12 mouse cellular contexts compared by ENCODE assay signal in genomic region chr16:46581115-46581514, GRCm38 (mm10).
A peak's percentile ranks its signal among the peaks of the same experiment; 100 is the strongest.
DNase-seq lines count a peak whose midpoint lies in the region; ATAC-seq lines count a peak whose summit lies in the region.
"Had no signal": no experiment of that assay in that cellular context is flagged by ENCODE, and none has a peak within 500 bp of the region (broad histone marks: within the 10 kb centered on the region; RNA-seq: fewer than 3 reads in every experiment).

No protein-coding gene starts in this region.

- peaks cover 10% of the 10 kb centered on the region for H3K4me1 ChIP-seq in heart, embryonic 13.5 days
- H3K4me1 ChIP-seq in stomach, embryonic 16.5 days (ENCODE audit: control insufficient read depth, insufficient read depth, low read length) = 0 out of 2 replicates have a peak, but pooled peaks cover 3% of the 10 kb centered on the region
- H3K4me1 ChIP-seq: limb, embryonic 13.5 days had no signal

- H3K27me3 ChIP-seq in heart, embryonic 13.5 days (replicated peaks) = no peaks in the 10 kb centered on the region
- no peaks in the 10 kb centered on the region for H3K27me3 ChIP-seq in stomach, embryonic 16.5 days (ENCODE audit: control insufficient read depth, insufficient read depth, low read length)
- H3K27me3 ChIP-seq: limb, embryonic 13.5 days had no signal

- H3K4me2 ChIP-seq in heart, embryonic 13.5 days = peak overlapping the region; percentile 35
- no peak overlapping the region for H3K4me2 ChIP-seq in stomach, embryonic 16.5 days (ENCODE audit: low read depth, low read length)
- H3K4me2 ChIP-seq: limb, embryonic 13.5 days; lung, embryonic 14.5 days had no signal

- no peak overlapping the region for H3K27ac ChIP-seq in heart, embryonic 13.5 days (replicated peaks)
- no peak overlapping the region for H3K27ac ChIP-seq in stomach, embryonic 16.5 days (ENCODE audit: low read length)
- H3K27ac ChIP-seq: limb, embryonic 13.5 days had no signal

- DNase-seq in heart, adult 9 months (ENCODE audit: low spot score in 2 of 2) = peak; percentile 8 to 15
- no peak for DNase-seq in heart, postnatal 25 days (ENCODE audit: low spot score)
- DNase-seq in left cerebral cortex, adult 9 months (ENCODE audit: low spot score in 2 of 2) = peak; percentile 44 to 63
- DNase-seq in kidney, postnatal 14 days = no peak
- no peak for DNase-seq in thymus, postnatal 14 days
- DNase-seq: lung, embryonic 14.5 days had no signal

- intact Hi-C loops in heart, postnatal 25 days (cut with DNase I) = no loop called here

- H3K9ac ChIP-seq in heart, embryonic 13.5 days = no peak overlapping the region
- no peak overlapping the region for H3K9ac ChIP-seq in stomach, embryonic 16.5 days (ENCODE audit: low read length)
- H3K9ac ChIP-seq: limb, embryonic 13.5 days; lung, embryonic 14.5 days had no signal

- H3K9me3 ChIP-seq in heart, embryonic 13.5 days = no peaks in the 10 kb centered on the region
- no peaks in the 10 kb centered on the region for H3K9me3 ChIP-seq in stomach, embryonic 16.5 days (replicated peaks; ENCODE audit: control insufficient read depth, low read length)
- H3K9me3 ChIP-seq: limb, embryonic 13.5 days had no signal

- no peaks in the 10 kb centered on the region for H3K36me3 ChIP-seq in heart, embryonic 13.5 days
- no peaks in the 10 kb centered on the region for H3K36me3 ChIP-seq in stomach, embryonic 16.5 days (ENCODE audit: control insufficient read depth, insufficient read depth, low read length)
- H3K36me3 ChIP-seq: limb, embryonic 13.5 days had no signal

- H3K4me3 ChIP-seq in heart, embryonic 13.5 days = no peak overlapping the region
- H3K4me3 ChIP-seq in stomach, embryonic 16.5 days (replicated peaks; ENCODE audit: low read length) = no peak overlapping the region
- H3K4me3 ChIP-seq: erythroblast, embryonic 14.5 days; limb, embryonic 13.5 days; myocyte had no signal

- 40% methylated on average over 10 of the region's 10 CpGs for WGBS in heart, embryonic 13.5 days
- 50% methylated on average over 10 of the region's 10 CpGs for WGBS in stomach, embryonic 16.5 days

- no peak for ATAC-seq in heart, embryonic 13.5 days (ENCODE audit: extremely low read depth, insufficient number of reproducible peaks, low FRiP score, low TSS enrichment)
- ATAC-seq in stomach, embryonic 16.5 days (ENCODE audit: insufficient read depth, low FRiP score) = peak; percentile 29; the same call in 1 of the 2 replicates
- ATAC-seq: intestine, postnatal 0 days had no signal

Comparison
In these comparisons a context has a peak if more than half of its experiments do, and no peak if none do; other contexts are left out.
1. DNase-seq: peak in heart, adult 9 months (2 of 2) and left cerebral cortex, adult 9 months (2 of 2); none in heart, postnatal 25 days (single experiment), kidney, postnatal 14 days (single experiment) and thymus, postnatal 14 days (single experiment).